Mouse (Mus musculus) cortical plate, adult 2 months (tissue): Measurements from ENCODE around the gene Gramd1a.

Experiments used
- CTCF ChIP-seq: fragments of 200-500 bp; IDR thresholded peaks from 2 replicates; pipeline ENCODE4 v1.5.1; 2011; ENCODE audit warnings: mild to moderate bottlenecking, control low read depth, low read length; ENCODE audit not compliant: insufficient read depth; ENCODE audit errors: extremely low read depth
- POLR2A ChIP-seq: fragments of 200-500 bp; IDR thresholded peaks from 2 replicates; pipeline ENCODE4 v1.6.1; 2011; ENCODE audit warnings: mild to moderate bottlenecking, low read length, control low read depth; ENCODE audit not compliant: insufficient read depth; ENCODE audit errors: extremely low read depth

DNA sequence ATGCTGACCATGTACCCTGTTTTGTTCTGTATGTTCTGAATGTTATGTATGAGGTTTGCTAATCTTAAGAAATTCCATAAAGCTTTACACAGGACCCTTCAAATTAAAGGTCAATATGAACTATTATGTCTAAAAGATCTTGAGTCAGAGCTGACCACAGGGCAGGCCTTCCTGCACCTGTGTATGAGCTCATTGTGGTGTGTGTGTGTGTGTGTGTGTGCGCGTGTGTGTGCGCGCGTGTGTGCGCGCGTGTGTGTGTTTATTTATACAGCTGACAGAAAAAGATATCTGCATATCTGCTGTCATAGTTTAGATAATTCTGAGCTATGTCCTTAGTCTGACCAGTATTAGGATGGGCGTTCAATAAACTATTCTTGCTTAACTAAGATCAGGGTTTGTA is 14.8 kb upstream of the Gramd1a start:
- TF ChIP-seq POLR2A (no peak), CTCF (no peak)
